Mouse (Mus musculus) bone marrow, adult 2 months (tissue): ENCODE data around the gene Gm16181.

Experiments
- CTCF ChIP-seq: fragments of 200-500 bp; IDR thresholded peaks from 2 replicates; pipeline ENCODE4 v1.5.1; 2011; ENCODE audit warnings: low read length, control low read depth; ENCODE audit not compliant: control insufficient read depth, insufficient read depth
- POLR2A ChIP-seq: fragments of 200-500 bp; IDR thresholded peaks from 2 replicates; pipeline ENCODE4 v1.6.1; 2011; ENCODE audit warnings: low read depth, mild to moderate bottlenecking, control low read depth, low read length, borderline replicate concordance; ENCODE audit not compliant: control insufficient read depth

DNA sequence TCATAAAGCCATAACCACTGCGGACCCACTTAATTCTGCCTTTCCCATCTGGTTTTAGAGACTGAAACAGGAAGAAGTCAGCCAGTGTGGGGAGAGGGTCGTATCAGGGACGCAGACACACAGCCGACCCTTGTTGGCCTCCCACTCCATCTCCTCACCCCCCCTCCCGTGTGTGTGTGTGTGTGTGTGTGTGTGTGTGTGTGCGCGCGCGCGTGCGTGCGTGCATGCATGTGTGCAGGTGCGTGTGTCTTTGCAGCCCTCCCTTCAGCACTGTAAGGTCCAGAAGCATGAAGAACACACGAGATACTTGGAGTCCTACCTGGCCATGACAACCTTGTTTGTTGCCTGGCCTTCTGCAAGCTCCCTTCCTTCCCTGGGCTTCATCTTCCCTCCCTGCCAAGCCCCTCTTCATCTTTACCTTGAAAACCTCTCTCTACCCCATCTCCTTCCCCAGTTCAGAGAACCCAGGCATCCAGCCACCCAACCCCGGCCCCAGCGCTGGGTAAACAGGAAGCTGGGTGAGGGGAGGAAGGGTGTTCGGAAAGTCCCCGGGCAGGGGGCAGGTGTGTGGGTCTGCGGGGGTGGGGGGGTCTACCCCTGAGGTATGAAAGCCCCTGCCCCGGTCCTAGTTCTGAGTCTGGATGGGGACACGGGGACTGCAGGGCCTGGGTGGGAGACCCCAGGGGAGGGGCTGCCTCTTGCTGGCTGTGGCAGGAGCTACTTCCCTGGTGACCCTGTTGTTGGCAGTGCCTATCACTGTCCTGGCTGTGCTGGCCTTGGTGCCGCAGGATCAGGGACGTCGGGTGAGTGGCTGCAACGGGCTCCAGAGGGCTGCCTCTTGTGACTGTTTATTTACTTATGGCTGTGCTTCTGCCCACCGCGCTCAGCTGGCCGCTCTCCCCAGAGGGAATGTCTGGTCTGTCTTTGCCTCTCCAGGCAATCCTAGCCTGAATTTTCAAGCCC is 26.5 kb upstream of the Gm16181 start, which contains the start of gene Ltb:
- TF ChIP-seq POLR2A (peak; percentile 48; the same call in 1 of the 2 replicates), CTCF (no peak)
